Mouse (Mus musculus): ENCODE measurements at regions not wholly inside any gene's neighbourhood (a gene's known extent, or its start where the extent isn't known, plus 50 kb on each side); places are given as distances from the start of the nearest gene placed in this dataset.

DNA sequence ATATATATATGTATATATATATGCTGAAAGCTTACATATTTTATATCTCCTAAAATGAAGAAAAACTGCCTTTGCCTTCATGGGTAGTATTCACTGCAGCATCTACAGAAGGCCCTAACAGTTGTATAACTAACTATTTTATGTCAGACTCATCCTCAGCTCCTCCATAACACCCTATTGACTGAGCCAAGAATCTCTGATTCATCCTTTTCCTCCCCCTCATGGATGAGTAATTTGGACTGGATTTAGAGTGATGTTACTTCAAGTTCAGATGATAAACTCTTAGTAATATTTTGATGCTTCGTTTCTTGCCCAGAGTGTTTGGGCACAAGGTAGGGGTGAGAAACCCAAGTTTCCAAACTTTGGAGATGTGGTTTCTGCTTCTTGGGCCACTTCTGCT lies 458.7 kb upstream of the Nectin3 start:
- Histone ChIP-seq H3K4me1 (ENCODE audit: control insufficient read depth, insufficient read depth, low read length) (no peaks in the 10 kb centered on the region), H3K4me3 (ENCODE audit: low read depth, low read length) (no peak overlapping the region), H3K27me3 (ENCODE audit: control insufficient read depth, insufficient read depth, low read length) (no peaks in the 10 kb centered on the region), H3K4me2 (ENCODE audit: low read depth, low read length) (no peak overlapping the region), H3K9me3 (ENCODE audit: control insufficient read depth, low read length) (no peaks in the 10 kb centered on the region), H3K9ac (replicated peaks; ENCODE audit: low read depth, low read length) (no peak overlapping the region), H3K36me3 (ENCODE audit: control insufficient read depth, insufficient read depth, low read length) (no peaks in the 10 kb centered on the region), H3K27ac (ENCODE audit: low read depth, low read length) (no peak overlapping the region)
- no peak for ATAC-seq (ENCODE audit: low read depth)
- WGBS = 94% methylated on average over 1 of the region's 1 CpGs

DNA sequence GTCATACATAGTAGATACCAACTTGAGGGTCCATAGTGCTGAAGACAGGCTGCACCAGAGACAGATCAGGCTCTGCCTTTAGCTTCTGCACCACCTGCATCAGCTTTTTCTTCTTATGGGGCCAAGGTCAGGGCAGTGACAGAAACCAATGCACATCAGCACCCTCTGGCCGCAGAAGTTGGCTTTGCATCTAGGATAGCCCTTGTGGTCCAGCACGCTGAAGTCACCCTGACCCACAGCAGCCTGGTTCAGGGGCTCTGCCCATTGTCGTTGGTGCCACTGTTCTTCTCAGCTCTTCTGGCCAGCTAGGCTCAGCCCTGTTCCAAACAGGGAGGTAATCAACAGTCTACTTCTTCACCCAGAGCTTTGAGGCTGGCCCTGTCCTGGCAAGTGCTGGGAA lies 427.7 kb upstream of the Nectin3 start:
- no peaks in the 10 kb centered on the region for H3K27me3 ChIP-seq (ENCODE audit: control insufficient read depth, insufficient read depth, low read length)
- H3K4me1 ChIP-seq (ENCODE audit: control insufficient read depth, insufficient read depth, low read length) = no peaks in the 10 kb centered on the region
- no peak overlapping the region for H3K4me3 ChIP-seq (ENCODE audit: low read depth, low read length)
- H3K27ac ChIP-seq (ENCODE audit: low read depth, low read length) = no peak overlapping the region
- H3K9ac ChIP-seq (replicated peaks; ENCODE audit: low read depth, low read length) = no peak overlapping the region
- no peaks in the 10 kb centered on the region for H3K36me3 ChIP-seq (ENCODE audit: control insufficient read depth, insufficient read depth, low read length)
- H3K9me3 ChIP-seq (ENCODE audit: control insufficient read depth, low read length) = no peaks in the 10 kb centered on the region
- 67% methylated on average over 3 of the region's 3 CpGs for WGBS
- no peak overlapping the region for H3K4me2 ChIP-seq (ENCODE audit: low read depth, low read length)
- no peak for ATAC-seq (ENCODE audit: low read depth)

DNA sequence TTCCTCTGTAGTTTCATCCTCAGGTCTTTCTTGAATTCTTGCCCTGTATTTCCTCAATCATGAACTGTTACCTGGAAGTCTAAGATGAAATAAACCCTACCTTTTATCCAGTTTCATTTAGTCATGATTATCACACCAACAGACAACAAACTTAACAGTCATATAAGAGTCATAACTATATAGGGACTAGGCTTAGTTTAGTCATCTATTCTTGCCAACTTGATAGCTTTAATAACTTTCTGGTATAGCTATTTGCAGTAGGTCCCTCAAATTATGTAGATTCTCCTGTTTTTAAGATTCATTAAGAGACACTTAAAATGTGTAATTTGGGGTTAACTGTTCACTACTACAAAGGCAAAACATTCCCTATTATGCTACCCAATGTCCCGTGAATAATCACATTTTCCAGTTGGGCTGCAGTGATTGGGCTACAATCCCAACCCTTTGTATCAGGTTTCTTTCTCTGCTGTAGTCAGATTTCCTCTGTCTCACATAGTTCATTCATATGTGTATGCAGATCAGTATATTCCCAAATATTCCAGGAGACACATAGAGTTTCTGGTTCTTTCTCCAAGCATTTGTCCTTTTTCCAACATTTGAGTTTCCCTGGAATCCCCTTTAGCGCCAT lies 396.4 kb upstream of the Nectin3 start:
- no peak overlapping the region for H3K4me3 ChIP-seq (ENCODE audit: low read depth, low read length)
- H3K4me2 ChIP-seq (ENCODE audit: low read depth, low read length) = no peak overlapping the region
- no peaks in the 10 kb centered on the region for H3K36me3 ChIP-seq (ENCODE audit: control insufficient read depth, insufficient read depth, low read length)
- H3K27me3 ChIP-seq (ENCODE audit: control insufficient read depth, insufficient read depth, low read length) = no peaks in the 10 kb centered on the region
- H3K4me1 ChIP-seq (ENCODE audit: control insufficient read depth, insufficient read depth, low read length) = no peaks in the 10 kb centered on the region
- WGBS = 33% methylated on average over 2 of the region's 2 CpGs
- no peak for ATAC-seq (ENCODE audit: low read depth)
- no peak overlapping the region for H3K9ac ChIP-seq (replicated peaks; ENCODE audit: low read depth, low read length)
- H3K9me3 ChIP-seq (ENCODE audit: control insufficient read depth, low read length) = no peaks in the 10 kb centered on the region
- H3K27ac ChIP-seq (ENCODE audit: low read depth, low read length) = no peak overlapping the region

DNA sequence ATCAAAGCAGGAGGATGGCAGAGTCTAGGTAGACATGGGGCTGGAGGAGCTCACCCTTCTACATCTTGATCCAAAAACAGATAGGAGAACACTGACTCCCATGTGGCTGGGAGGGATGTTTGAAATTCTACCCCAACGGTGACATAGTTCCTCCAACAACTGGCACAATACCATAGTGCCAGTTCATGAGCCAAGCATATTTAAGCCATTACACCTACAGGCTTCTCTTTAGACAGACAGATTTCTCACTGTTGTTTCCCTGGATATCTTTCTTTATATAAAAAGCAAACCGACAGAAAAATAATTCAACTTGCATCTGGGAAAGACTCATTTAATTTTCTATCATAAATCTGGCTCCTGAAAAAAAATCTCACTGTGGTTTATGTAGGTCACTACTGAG lies 380.4 kb upstream of the Nectin3 start:
- Histone ChIP-seq H3K4me1 (ENCODE audit: control insufficient read depth, insufficient read depth, low read length) (no peaks in the 10 kb centered on the region), H3K27me3 (ENCODE audit: control insufficient read depth, insufficient read depth, low read length) (no peaks in the 10 kb centered on the region), H3K4me3 (ENCODE audit: low read depth, low read length) (no peak overlapping the region), H3K9ac (replicated peaks; ENCODE audit: low read depth, low read length) (no peak overlapping the region), H3K9me3 (ENCODE audit: control insufficient read depth, low read length) (no peaks in the 10 kb centered on the region), H3K4me2 (ENCODE audit: low read depth, low read length) (no peak overlapping the region), H3K36me3 (ENCODE audit: control insufficient read depth, insufficient read depth, low read length) (no peaks in the 10 kb centered on the region), H3K27ac (ENCODE audit: low read depth, low read length) (no peak overlapping the region)
- ATAC-seq (ENCODE audit: low read depth) = no peak
- WGBS = 91% methylated on average over 2 of the region's 2 CpGs

DNA sequence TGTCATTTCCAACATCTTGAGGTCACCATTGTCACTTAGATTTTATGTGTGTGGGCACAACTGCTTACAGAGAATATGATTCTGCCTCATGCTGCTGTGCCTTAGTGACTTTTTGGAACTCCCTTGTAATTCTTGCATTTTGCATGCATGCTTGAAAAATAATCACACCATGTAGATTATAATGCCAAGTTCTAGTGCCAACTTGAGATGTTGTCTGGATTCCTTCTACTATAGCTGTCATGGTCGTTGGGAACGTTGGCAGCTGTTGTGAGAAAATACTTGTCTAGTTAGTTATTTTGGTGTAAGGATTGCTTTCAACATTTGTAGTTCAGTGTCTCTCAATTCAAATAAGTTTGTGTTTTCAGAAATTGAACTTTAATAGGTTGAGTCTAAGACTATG lies 365.6 kb upstream of the Nectin3 start:
- no peak for ATAC-seq (ENCODE audit: low read depth)
- WGBS = 93% methylated on average over 2 of the region's 2 CpGs

DNA sequence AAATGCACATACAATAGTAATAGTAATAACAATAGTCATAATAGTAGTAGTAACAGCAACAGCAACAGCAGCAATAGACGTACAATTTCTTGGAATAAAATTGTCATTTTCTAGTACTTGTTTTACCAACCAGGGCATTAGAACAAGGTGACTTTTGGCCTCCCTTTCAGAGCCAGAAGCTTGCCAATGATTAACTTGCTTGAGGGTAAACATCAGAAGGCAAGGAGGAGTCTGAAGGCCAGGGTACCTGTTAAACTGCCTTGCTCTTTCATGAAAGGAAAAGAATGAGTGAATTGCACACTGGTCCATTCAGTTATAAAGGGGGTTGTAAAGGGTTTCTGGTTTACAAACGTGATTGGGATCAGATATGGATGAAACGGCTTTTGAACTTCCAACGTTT lies 351.2 kb upstream of the Nectin3 start:
- Histone ChIP-seq H3K9me3 (ENCODE audit: control insufficient read depth, low read length) (no peaks in the 10 kb centered on the region), H3K4me3 (ENCODE audit: low read depth, low read length) (no peak overlapping the region), H3K4me2 (ENCODE audit: low read depth, low read length) (no peak overlapping the region), H3K4me1 (ENCODE audit: control insufficient read depth, insufficient read depth, low read length) (no peaks in the 10 kb centered on the region), H3K27me3 (ENCODE audit: control insufficient read depth, insufficient read depth, low read length) (no peaks in the 10 kb centered on the region), H3K27ac (ENCODE audit: low read depth, low read length) (no peak overlapping the region), H3K9ac (replicated peaks; ENCODE audit: low read depth, low read length) (no peak overlapping the region), H3K36me3 (ENCODE audit: control insufficient read depth, insufficient read depth, low read length) (no peaks in the 10 kb centered on the region)
- WGBS = 70% methylated on average over 4 of the region's 4 CpGs
- ATAC-seq (ENCODE audit: low read depth) = no peak

More for the DNA sequence above, 365.6 kb upstream of the Nectin3 start:
- no peak overlapping the region for H3K27ac ChIP-seq (ENCODE audit: low read depth, low read length)
- H3K4me2 ChIP-seq (ENCODE audit: low read depth, low read length) = no peak overlapping the region
- no peaks in the 10 kb centered on the region for H3K27me3 ChIP-seq (ENCODE audit: control insufficient read depth, insufficient read depth, low read length)
- no peak overlapping the region for H3K4me3 ChIP-seq (ENCODE audit: low read depth, low read length)
- no peak overlapping the region for H3K9ac ChIP-seq (replicated peaks; ENCODE audit: low read depth, low read length)
- no peaks in the 10 kb centered on the region for H3K9me3 ChIP-seq (ENCODE audit: control insufficient read depth, low read length)
- no peaks in the 10 kb centered on the region for H3K36me3 ChIP-seq (ENCODE audit: control insufficient read depth, insufficient read depth, low read length)
- no peaks in the 10 kb centered on the region for H3K4me1 ChIP-seq (ENCODE audit: control insufficient read depth, insufficient read depth, low read length)

DNA sequence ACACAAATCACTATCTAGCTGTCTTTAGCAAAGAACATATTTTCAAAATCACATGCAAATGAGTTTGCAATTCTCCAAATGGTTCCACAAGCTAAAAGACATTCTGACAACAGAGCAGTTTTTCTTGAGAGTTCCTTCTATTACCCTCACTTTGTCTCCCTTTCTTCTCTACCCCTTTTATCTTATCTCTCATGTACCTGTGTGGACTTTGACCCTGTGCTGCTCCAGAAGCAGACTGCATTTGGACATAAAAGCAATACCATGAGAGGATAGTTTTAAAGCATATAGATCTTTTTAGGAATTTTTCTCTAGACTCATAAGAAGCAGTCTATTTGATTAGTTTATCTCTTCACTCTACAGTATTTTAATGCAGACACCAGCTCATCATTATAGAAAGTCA lies 350.4 kb upstream of the Nectin3 start:
- Histone ChIP-seq H3K4me3 (ENCODE audit: low read depth, low read length) (no peak overlapping the region), H3K9ac (replicated peaks; ENCODE audit: low read depth, low read length) (no peak overlapping the region), H3K4me2 (ENCODE audit: low read depth, low read length) (no peak overlapping the region), H3K9me3 (ENCODE audit: control insufficient read depth, low read length) (no peaks in the 10 kb centered on the region), H3K36me3 (ENCODE audit: control insufficient read depth, insufficient read depth, low read length) (no peaks in the 10 kb centered on the region), H3K27me3 (ENCODE audit: control insufficient read depth, insufficient read depth, low read length) (no peaks in the 10 kb centered on the region), H3K4me1 (ENCODE audit: control insufficient read depth, insufficient read depth, low read length) (no peaks in the 10 kb centered on the region), H3K27ac (ENCODE audit: low read depth, low read length) (no peak overlapping the region)
- no peak for ATAC-seq (ENCODE audit: low read depth)

DNA sequence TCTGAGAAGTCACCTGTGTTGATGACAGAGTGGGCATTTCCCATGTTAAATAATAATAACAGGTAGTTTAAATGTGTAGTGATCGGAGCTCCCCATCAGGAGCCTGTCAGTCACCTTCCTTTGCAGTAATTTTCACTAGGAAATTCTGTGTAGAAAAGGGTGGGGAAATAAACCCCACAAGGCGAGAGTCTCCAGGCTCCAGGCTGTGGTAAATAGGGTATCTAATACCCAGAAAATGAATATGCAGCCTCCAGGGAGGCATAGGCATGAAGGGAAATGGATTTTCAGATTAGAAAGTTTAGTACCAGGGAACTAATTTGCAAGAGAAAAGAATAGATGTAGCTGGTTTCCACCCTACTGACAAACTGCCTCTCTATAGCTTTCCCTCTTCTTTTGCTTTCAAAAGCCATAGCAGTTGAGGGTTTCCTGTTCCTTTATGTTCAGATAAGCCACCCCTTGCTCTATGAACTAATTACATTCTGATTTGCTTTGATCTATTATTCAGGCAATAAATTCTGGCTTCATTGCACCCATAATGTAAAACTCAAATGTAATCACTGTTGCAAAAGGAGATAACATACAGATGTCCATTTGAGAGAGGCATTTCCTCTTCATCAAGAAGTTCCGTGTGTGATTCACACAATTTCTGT lies 349.5 kb upstream of the Nectin3 start:
- Histone ChIP-seq H3K27me3 (ENCODE audit: control insufficient read depth, insufficient read depth, low read length) (no peaks in the 10 kb centered on the region), H3K27ac (ENCODE audit: low read depth, low read length) (no peak overlapping the region), H3K4me1 (ENCODE audit: control insufficient read depth, insufficient read depth, low read length) (no peaks in the 10 kb centered on the region), H3K4me3 (ENCODE audit: low read depth, low read length) (no peak overlapping the region), H3K4me2 (ENCODE audit: low read depth, low read length) (no peak overlapping the region), H3K9ac (replicated peaks; ENCODE audit: low read depth, low read length) (no peak overlapping the region), H3K9me3 (ENCODE audit: control insufficient read depth, low read length) (no peaks in the 10 kb centered on the region), H3K36me3 (ENCODE audit: control insufficient read depth, insufficient read depth, low read length) (no peaks in the 10 kb centered on the region)
- 46% methylated on average over 3 of the region's 3 CpGs for WGBS
- no peak for ATAC-seq (ENCODE audit: low read depth)

DNA sequence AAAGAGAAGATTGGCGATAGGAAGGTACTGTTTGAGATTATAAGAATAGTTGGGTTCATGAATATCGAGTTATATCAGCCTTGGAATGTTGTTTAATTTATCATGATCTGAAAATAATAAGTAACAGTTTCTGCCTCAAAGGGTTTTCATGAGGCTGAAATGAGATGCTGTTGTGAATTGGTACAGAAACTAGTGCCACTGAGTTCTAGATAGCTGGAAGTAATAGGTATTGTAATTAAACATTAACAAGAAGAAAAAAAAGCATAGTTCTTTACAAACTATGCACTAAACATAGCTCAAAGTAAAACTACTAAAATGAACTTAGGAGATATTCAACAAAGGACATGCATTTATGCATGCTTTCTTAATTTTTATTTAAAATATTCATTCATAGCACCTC lies 342.9 kb upstream of the Nectin3 start:
- Histone ChIP-seq H3K4me3 (ENCODE audit: low read depth, low read length) (no peak overlapping the region), H3K4me1 (ENCODE audit: control insufficient read depth, insufficient read depth, low read length) (no peaks in the 10 kb centered on the region), H3K36me3 (ENCODE audit: control insufficient read depth, insufficient read depth, low read length) (no peaks in the 10 kb centered on the region), H3K4me2 (ENCODE audit: low read depth, low read length) (no peak overlapping the region), H3K27ac (ENCODE audit: low read depth, low read length) (no peak overlapping the region), H3K9ac (replicated peaks; ENCODE audit: low read depth, low read length) (no peak overlapping the region), H3K9me3 (ENCODE audit: control insufficient read depth, low read length) (no peaks in the 10 kb centered on the region), H3K27me3 (ENCODE audit: control insufficient read depth, insufficient read depth, low read length) (no peaks in the 10 kb centered on the region)
- 96% methylated on average over 2 of the region's 2 CpGs for WGBS
- no peak for ATAC-seq (ENCODE audit: low read depth)
